Mouse (Mus musculus) heart, embryonic 16.5 days (tissue): Measurements from ENCODE around the gene Frs3. TPM values are rescaled to one million over a fixed set of nuclear protein-coding genes. Genes with fewer than 3 reads are reported as not detected.
A peak's percentile ranks its signal among the peaks of the same experiment; 100 is the strongest.

Experiments used
- ATAC-seq: fragments of 200-750 bp; cut with Nextera tagmentation; replicated peaks from 2 replicates; pipeline ENCODE4 v1.8.0; 2017; ENCODE audit warnings: moderate number of reproducible peaks; ENCODE audit not compliant: insufficient read depth, low FRiP score; ENCODE audit errors: extremely low read depth
- H3K27ac ChIP-seq: fragments of 300-500 bp; sonication (generic); 2 replicates; pipeline ENCODE4 v1.5.1; 2014; ENCODE audit warnings: mild to moderate bottlenecking, low read length, control low read depth, moderate library complexity
- H3K27me3 ChIP-seq: fragments of 300-500 bp; sonication (generic); 2 replicates; pipeline ENCODE4 v1.6.1; 2014; ENCODE audit warnings: low read length, mixed read lengths; ENCODE audit not compliant: control insufficient read depth, insufficient read depth
- H3K36me3 ChIP-seq: fragments of 300-500 bp; sonication (generic); 2 replicates; pipeline ENCODE4 v1.6.1; 2014; ENCODE audit not compliant: control insufficient read depth, insufficient read depth
- H3K4me1 ChIP-seq: fragments of 300-500 bp; sonication (generic); 2 replicates; pipeline ENCODE4 v1.6.1; 2014; ENCODE audit warnings: low read length, mixed read lengths; ENCODE audit not compliant: control insufficient read depth, insufficient read depth
- H3K4me2 ChIP-seq: fragments of 300-500 bp; sonication (generic); 2 replicates; pipeline ENCODE4 v1.6.1; 2014; ENCODE audit warnings: low read depth, mild to moderate bottlenecking, control low read depth, low read length
- H3K4me3 ChIP-seq: fragments of 300-500 bp; sonication (generic); 2 replicates; pipeline ENCODE4 v1.5.1; 2014; ENCODE audit warnings: mild to moderate bottlenecking, control low read depth, low read length
- H3K9ac ChIP-seq: fragments of 300-500 bp; sonication (generic); 2 replicates; pipeline ENCODE4 v1.6.1; 2014; ENCODE audit warnings: low read length, control low read depth
- H3K9me3 ChIP-seq: fragments of 300-500 bp; sonication (generic); replicated peaks from 2 replicates; pipeline ENCODE4 v1.6.1; 2016; ENCODE audit warnings: low read length; ENCODE audit not compliant: control insufficient read depth
- WGBS: fragments of 180-500 bp; shearing (Covaris S2); extraction: QIAGEN DNeasy Blood & Tissue Kit; methylation state at CpG from one replicate; pipeline ENCODE4 v1.1.7; 2014; 5-methylcytosine and 5-hydroxymethylcytosine counted together
- polyA plus RNA-seq: library from polyadenylated mRNA; unstranded; fragments of >200 nt; fragmentation: Nextera tagmentation; extraction: Ambion mirVana; gene quantifications from 2 replicates; pipeline ENCODE4 v1.2.1, GENCODE M21; 2015

The Frs3 gene
- polyA plus RNA-seq, 1 experiment from 2014 or later, result 3.9 TPM

DNA sequence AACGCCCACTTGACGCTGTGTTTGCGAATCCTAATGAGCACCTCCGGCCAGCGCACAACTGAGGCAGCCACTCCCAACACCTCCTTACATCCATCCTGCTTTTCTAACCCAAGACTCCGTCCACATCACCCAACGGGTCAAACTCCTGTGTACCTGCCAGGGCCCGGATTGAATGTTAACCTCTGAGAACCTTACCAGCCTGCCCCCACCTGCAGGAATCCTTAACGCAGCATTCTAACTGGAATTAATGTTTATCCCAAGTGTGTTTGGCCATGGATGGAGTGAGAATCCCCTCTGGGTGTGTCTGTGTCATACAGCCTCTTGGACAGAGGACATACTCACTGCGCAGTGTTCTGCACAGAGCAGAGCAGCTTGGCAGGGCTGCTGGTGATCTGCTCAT lies 9.3 kb downstream of the Frs3 start:
- Histone ChIP-seq H3K36me3 (peaks cover 4% of the 10 kb centered on the region; the same call in 1 of the 2 replicates), H3K4me2 (no peak overlapping the region), H3K4me3 (no peak overlapping the region), H3K9me3 (no peaks in the 10 kb centered on the region), H3K9ac (no peak overlapping the region), H3K27me3 (peaks cover 4% of the 10 kb centered on the region), H3K4me1 (peaks cover 3% of the 10 kb centered on the region; the same call in 1 of the 2 replicates), H3K27ac (no peak overlapping the region)
- WGBS, result 88% methylated on average over 10 of the region's 10 CpGs
- no peak for ATAC-seq

DNA sequence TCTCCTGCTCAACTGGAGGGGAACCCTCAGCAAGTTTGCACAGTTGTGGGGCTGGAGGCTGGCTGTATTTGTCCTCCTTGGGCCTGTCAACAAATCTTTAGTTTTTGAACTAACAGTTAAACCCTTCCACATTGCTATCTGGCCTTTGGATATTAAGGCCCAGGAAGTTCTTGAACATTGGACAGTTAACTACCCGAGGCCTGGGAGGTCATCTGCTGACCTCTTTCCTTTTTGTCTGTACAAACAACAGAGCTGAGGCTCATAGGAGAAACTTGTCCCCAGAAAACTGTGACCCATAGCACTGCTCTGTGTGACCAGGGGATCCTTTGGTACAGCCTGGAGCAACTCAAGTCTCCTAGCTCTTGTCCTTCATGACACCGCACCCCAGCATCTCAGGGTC lies 10.2 kb downstream of the Frs3 start:
- Histone ChIP-seq H3K4me2 (no peak overlapping the region), H3K9me3 (no peaks in the 10 kb centered on the region), H3K9ac (no peak overlapping the region), H3K4me3 (no peak overlapping the region), H3K4me1 (peaks cover 2% of the 10 kb centered on the region; the same call in 1 of the 2 replicates), H3K36me3 (peaks cover 6% of the 10 kb centered on the region; the same call in 1 of the 2 replicates), H3K27ac (no peak overlapping the region), H3K27me3 (peaks cover 6% of the 10 kb centered on the region)
- ATAC-seq, result no peak
- 81% methylated on average over 2 of the region's 2 CpGs for WGBS

DNA sequence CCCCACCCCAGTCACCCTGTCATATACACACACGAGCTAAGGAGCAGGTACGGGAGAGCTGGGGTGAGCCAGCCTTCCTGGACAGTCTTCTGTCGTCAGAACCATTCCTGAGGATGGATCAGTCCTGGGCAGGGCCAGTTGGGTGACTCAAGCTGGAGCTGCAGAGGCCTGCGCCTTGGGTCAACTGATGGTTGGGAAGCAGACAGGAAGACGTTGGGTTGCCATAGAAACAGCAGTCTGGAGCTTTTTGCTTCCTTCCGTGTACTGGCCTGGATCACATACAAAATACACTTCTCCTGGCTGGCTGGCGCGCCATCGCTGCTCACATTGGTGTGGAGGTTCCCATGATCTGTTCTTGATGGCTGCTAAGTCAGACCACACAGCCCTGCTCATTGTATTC lies 13.0 kb downstream of the Frs3 start:
- Histone ChIP-seq H3K4me3 (no peak overlapping the region), H3K9ac (no peak overlapping the region), H3K27ac (no peak overlapping the region), H3K36me3 (peaks cover 6% of the 10 kb centered on the region; the same call in 1 of the 2 replicates), H3K4me1 (no peaks in the 10 kb centered on the region), H3K9me3 (no peaks in the 10 kb centered on the region), H3K4me2 (no peak overlapping the region), H3K27me3 (peaks cover 3% of the 10 kb centered on the region)
- no peak for ATAC-seq
- 71% methylated on average over 9 of the region's 9 CpGs for WGBS

DNA sequence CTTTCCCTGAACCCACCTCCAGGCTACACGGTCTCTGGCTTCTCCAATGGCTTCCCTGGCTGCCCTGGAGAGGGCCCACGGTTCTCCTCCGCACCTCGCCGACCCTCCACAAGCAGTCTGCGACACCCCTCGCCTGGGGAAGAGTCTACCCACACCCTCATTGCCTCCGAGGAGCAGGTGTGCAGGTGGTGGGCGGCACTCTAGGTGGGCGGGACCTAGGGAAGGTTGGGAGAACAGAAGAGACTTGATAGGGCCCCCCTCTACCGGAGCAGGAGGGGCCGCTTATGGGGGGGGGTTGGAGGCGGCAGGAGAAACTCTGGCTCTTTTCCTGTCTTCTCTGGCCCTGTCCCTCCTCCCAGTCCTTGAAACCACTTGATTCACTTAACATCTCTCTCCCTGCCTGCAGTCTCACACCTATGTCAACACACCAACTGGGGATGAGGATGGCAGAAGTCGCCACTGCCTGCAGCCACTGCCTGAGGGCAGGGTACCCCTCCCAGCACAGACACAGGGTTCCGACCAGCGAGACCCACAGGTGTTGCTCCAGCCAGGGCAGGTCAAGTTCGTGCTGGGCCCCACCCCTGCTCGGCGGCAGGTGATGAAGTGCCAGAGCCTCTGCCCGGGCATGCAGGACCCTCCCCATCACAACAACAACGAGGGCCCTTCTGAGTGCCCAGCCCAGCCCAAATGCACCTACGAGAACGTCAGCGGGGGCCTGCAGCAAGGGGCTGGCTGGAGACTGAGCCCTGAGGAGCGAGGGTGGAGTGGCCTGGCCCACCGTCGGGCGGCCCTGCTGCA lies 13.9 kb downstream of the Frs3 start:
- peaks cover 6% of the 10 kb centered on the region; the same call in 1 of the 2 replicates for H3K36me3 ChIP-seq
- no peak overlapping the region for H3K9ac ChIP-seq
- no peak overlapping the region for H3K27ac ChIP-seq
- no peak overlapping the region for H3K4me3 ChIP-seq
- ATAC-seq, result no peak
- no peaks in the 10 kb centered on the region for H3K4me1 ChIP-seq
- H3K9me3 ChIP-seq, result no peaks in the 10 kb centered on the region
- H3K27me3 ChIP-seq, result peaks cover 3% of the 10 kb centered on the region
- 45% methylated on average over 28 of the region's 28 CpGs for WGBS
- no peak overlapping the region for H3K4me2 ChIP-seq

DNA sequence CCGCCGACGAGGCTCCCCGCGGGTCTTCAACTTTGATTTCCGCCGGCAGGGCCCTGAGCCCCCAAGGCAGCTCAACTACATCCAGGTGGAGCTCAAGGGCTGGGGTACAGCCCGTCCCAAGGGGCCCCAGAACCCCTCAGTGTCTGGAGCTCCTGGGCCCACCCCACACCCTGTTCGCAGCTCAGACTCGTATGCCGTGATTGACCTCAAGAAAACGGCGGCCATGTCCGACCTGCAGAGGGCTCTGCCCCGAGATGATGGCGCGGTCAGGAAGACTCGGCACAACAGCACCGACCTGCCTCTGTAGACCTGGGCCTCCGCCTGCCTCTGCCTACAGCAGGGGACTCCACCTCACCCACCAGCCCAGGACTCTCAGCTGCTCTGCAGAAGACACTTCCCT lies 14.7 kb downstream of the Frs3 start:
- H3K9ac ChIP-seq, result no peak overlapping the region
- no peak overlapping the region for H3K27ac ChIP-seq
- 38% methylated on average over 20 of the region's 20 CpGs for WGBS
- H3K27me3 ChIP-seq, result peaks cover 3% of the 10 kb centered on the region
- H3K4me2 ChIP-seq, result no peak overlapping the region
- peaks cover 6% of the 10 kb centered on the region; the same call in 1 of the 2 replicates for H3K36me3 ChIP-seq
- H3K4me3 ChIP-seq, result no peak overlapping the region
- no peaks in the 10 kb centered on the region for H3K9me3 ChIP-seq
- ATAC-seq, result no peak
- no peaks in the 10 kb centered on the region for H3K4me1 ChIP-seq

DNA sequence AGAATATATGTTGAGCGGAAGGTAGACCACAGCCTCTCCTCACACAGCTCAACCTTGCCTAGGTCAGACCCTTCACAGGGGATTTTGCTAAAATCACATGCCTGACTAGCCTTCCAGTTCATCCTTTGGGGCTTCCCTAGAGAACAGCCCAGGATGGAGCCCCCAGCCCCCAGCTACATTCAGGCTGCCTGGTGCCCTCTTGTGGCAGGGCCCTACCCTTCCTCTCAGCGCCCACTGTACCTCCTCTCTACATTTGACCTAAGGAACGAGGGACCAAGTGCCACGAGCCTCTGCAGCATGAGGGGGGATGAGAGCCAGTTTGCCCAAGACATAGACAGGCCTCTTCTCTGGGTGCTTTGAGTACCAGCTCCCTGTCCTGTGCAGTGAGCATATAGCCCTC lies 15.9 kb downstream of the Frs3 start:
- Histone ChIP-seq H3K9ac (no peak overlapping the region), H3K9me3 (no peaks in the 10 kb centered on the region), H3K27me3 (peaks cover 3% of the 10 kb centered on the region), H3K4me2 (no peak overlapping the region), H3K36me3 (peaks cover 6% of the 10 kb centered on the region; the same call in 1 of the 2 replicates), H3K4me1 (no peaks in the 10 kb centered on the region), H3K4me3 (no peak overlapping the region), H3K27ac (no peak overlapping the region)
- WGBS, result 82% methylated on average over 4 of the region's 4 CpGs
- ATAC-seq, result no peak

DNA sequence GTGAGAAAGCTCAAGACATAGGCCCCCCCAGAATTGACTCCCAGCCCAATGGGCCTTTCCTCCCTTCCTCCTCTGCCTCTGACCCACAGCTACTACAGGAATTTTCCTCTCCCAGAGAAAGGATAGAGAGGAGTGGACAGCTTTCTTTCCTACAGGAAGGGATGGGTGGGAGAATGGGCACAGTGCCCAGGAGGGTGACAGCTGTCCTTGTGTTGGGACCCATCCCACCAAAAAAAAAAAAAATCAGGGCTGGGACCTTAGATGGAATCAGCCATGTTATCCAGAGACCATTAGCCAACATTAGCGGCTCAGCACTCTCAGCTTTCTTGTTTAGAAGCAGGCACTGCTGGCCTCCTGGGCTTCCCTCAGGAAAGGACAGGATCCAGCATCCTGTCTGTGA lies 17.4 kb downstream of the Frs3 start:
- Histone ChIP-seq H3K4me1 (no peaks in the 10 kb centered on the region), H3K36me3 (peaks cover 6% of the 10 kb centered on the region; the same call in 1 of the 2 replicates), H3K4me3 (no peak overlapping the region), H3K9me3 (no peaks in the 10 kb centered on the region), H3K27me3 (peaks cover 3% of the 10 kb centered on the region), H3K4me2 (no peak overlapping the region), H3K27ac (no peak overlapping the region), H3K9ac (no peak overlapping the region)
- 73% methylated on average over 1 of the region's 1 CpGs for WGBS
- ATAC-seq, result 0 out of 2 replicates have a peak, but pooled peaks have one; percentile 38

DNA sequence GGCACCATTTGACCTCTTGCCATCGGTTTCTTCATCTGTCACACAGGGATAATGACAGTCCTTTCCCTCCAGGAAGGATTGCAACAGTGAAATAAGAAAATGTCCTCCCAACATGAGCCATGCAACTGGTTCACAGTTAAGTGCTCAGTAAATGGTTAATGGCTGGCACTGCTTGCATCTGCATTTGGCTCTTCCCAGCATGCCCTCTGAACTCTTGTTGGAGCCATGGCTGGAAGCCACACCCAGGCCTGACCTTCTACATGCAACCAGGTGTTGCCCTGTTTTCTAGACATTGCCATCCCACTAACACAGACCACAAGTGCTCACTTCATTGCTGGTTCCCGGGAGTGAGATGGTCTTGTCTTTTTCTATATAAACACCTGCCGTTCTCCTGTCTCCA lies 19.1 kb downstream of the Frs3 start:
- Histone ChIP-seq H3K36me3 (peaks cover 2% of the 10 kb centered on the region; the same call in 1 of the 2 replicates), H3K27ac (no peak overlapping the region), H3K9me3 (no peaks in the 10 kb centered on the region), H3K27me3 (peaks cover 3% of the 10 kb centered on the region), H3K4me1 (no peaks in the 10 kb centered on the region), H3K4me3 (no peak overlapping the region), H3K9ac (no peak overlapping the region), H3K4me2 (no peak overlapping the region)
- no peak for ATAC-seq
- 81% methylated on average over 3 of the region's 3 CpGs for WGBS

DNA sequence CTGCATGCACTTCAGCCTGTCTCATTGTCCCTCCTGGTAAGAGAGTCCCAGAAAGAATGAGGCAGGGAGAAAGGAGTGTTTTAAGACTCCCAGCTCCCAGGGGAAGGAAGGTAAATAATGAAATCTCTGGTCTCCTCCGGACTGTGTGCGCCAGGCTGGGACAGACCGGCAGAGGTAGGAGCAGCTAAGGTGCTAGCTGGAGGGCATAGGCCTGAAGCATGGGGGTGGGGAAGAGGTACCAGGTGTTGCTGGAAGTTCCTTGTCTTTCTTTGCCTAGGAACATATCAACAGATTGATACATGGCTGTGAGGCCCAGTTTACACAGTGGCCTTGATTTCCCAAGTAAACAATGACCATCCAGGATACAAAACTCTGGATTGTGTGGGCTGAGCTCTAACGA lies 20.1 kb downstream of the Frs3 start:
- no peak overlapping the region for H3K27ac ChIP-seq
- no peaks in the 10 kb centered on the region for H3K36me3 ChIP-seq
- H3K4me1 ChIP-seq, result no peaks in the 10 kb centered on the region
- no peak overlapping the region for H3K9ac ChIP-seq
- H3K27me3 ChIP-seq, result no peaks in the 10 kb centered on the region; the same call in none of the 2 replicates
- H3K4me2 ChIP-seq, result no peak overlapping the region
- ATAC-seq, result no peak
- H3K4me3 ChIP-seq, result no peak overlapping the region
- 62% methylated on average over 4 of the region's 4 CpGs for WGBS
- H3K9me3 ChIP-seq, result no peaks in the 10 kb centered on the region
